Mouse (Mus musculus): ENCODE results near the gene Gna14.

DNA sequence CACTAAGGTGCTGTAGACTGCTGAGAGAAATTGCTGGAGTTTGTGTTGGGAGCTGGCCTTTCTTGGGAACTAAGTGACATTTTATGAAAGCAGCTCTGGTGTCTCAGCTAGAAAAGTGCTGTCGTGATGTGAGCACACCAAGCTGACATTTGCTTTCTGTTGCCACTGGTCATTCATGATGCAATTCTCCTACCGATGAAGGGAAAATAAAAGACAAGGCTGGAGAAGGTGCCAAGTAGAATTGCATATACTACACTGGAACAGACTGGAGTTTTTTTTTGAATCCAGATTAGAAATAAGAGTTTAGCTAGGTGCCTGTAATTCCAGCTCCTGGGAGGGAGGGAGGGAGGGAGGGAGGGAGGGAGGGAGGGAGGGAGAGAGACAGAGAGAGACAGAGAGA, 98.7 kb downstream of the Gna14 start:
- TF ChIP-seq POLR2A (IDR thresholded peaks at IDR 0.05; ENCODE audit: control insufficient read depth, extremely low read depth, insufficient read depth, low read length, poor library complexity) (no peak), CTCF (IDR thresholded peaks at IDR 0.05; ENCODE audit: borderline replicate concordance, control insufficient read depth, extremely low read depth, insufficient read depth, low read length, poor library complexity) (no peak)
